Mouse (Mus musculus): ENCODE results near the gene Map3k13.
"Not testable (repeated sequence)": the region's sequence is repeated elsewhere in the genome, so short reads cannot be mapped to it uniquely, and the experiment has no call there.

Gene Map3k13

GRCm38 (mm10) chr16:21908906-21909305 is 114.8 kb downstream of the Map3k13 start:
- not testable (repeated sequence) for DNase-seq (ENCODE audit: low spot score)

GRCm38 (mm10) chr16:21913347-21913746 is 119.2 kb downstream of the Map3k13 start:
- DNase-seq (ENCODE audit: low spot score) = no peak

- DNase-seq (ENCODE audit: low spot score) = no peak
These were observed 122.5 kb downstream of the Map3k13 start for GRCm38 (mm10) chr16:21916681-21917080.

GRCm38 (mm10) chr16:21928471-21928870 is 134.3 kb downstream of the Map3k13 start:
- no peak for DNase-seq (ENCODE audit: low spot score)

- DNase-seq (ENCODE audit: low spot score) = peak; percentile 91
These were observed 152.9 kb downstream of the Map3k13 start, which contains the start of gene Tmem41a for GRCm38 (mm10) chr16:21946761-21947715. Gene Tmem41a, minus strand, starts transcription at chr16:21947552.

- DNase-seq (ENCODE audit: low spot score) = no peak
These were observed 161.4 kb downstream of the Map3k13 start for GRCm38 (mm10) chr16:21955591-21955990.

GRCm38 (mm10) chr16:21965576-21965975 is 171.4 kb downstream of the Map3k13 start:
- DNase-seq (ENCODE audit: low spot score) = no peak

- DNase-seq (ENCODE audit: low spot score) = no peak
These were observed 175.7 kb downstream of the Map3k13 start for GRCm38 (mm10) chr16:21969874-21970273.

GRCm38 (mm10) chr16:21970536-21970935 is 176.4 kb downstream of the Map3k13 start:
- peak; percentile 9 for DNase-seq (ENCODE audit: low spot score)

GRCm38 (mm10) chr16:21971446-21971845 is 177.3 kb downstream of the Map3k13 start:
- DNase-seq (ENCODE audit: low spot score) = no peak

GRCm38 (mm10) chr16:21976203-21976602 is 182.1 kb downstream of the Map3k13 start:
- no peak for DNase-seq (ENCODE audit: low spot score)

GRCm38 (mm10) chr16:21977347-21977746 is 183.2 kb downstream of the Map3k13 start:
- DNase-seq (ENCODE audit: low spot score) = no peak

Data from yolk sac, embryonic 10.5 days (tissue).